Mouse (Mus musculus): ENCODE measurements around the gene Sptb.

- TF ChIP-seq POLR2A (IDR thresholded peaks at IDR 0.05; ENCODE audit: insufficient read depth, low read depth, low read length) (no peak), CTCF (IDR thresholded peaks at IDR 0.05; ENCODE audit: insufficient read depth, low read depth, low read length) (no peak)
These were observed 22.7 kb downstream of the Sptb start for GRCm38 (mm10) chr12:76687498-76688200.

All from olfactory bulb, adult 2 months (tissue).